Mouse (Mus musculus) mesoderm, embryonic 11.5 days (tissue): Measurements from ENCODE around the gene Cmtm4.

Experiments
- DNase-seq: peaks from one replicate; pipeline ENCODE4 v3.0.0-alpha.2; 2012; ENCODE audit warnings: low read depth, low spot score

Gene Cmtm4

DNA sequence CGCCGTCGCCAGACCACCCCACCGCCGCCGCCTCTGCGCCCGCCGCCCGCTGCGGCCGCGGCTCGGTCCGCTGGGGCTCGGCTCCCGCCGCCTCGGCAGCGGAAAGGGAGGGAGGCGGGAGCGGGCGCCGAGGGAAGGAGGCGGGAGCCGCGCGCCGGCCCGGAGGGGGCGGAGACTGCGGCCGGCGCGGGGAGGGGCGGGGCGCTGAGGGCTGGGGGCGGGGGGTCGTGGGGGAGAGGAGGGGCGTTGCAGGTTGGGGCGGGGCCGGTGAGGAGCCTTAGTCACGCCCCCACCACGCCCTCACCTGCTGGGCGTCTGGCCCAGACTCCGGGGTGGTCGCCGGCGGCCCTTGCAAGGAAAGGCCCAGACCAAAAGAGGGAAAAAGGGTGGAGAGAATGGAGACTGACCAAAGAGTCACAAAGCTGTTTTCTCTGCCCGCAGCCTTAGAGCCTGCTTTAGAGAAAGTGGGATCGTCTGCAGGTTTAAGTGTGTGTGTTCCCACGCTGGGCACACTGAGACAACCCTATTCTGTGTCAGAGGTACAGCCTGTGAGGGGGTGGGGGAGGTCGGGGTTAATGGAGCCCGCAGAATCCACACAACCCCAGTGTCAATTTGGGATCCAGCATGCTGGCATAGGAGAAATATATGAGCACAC, at the start of gene Cmtm4:
Gene Cmtm4 (minus strand): TSS at position 105 of the 655 bp plus-strand sequence.
- DNase-seq, result peak; percentile 66

DNA sequence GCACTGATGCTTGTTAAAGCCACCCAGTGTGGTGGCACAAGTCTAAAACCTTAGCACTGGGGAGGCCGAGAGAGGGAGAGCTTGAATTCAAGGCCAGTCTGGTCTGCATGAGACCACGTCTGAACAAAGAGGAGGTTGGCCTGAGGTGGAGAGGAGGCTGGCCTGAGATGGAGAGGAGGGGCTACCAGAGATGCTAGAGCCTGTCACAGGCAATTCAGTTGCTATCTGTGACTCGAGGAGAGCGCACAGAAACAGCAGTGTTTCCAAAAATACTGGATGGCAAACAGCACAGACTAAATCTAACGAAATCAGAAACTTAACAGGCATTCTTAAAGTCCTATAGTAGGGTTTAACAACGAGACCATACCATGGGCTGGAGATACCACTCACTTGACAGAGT, 49.6 kb upstream of the Cmtm4 start:
- DNase-seq, result no peak

DNA sequence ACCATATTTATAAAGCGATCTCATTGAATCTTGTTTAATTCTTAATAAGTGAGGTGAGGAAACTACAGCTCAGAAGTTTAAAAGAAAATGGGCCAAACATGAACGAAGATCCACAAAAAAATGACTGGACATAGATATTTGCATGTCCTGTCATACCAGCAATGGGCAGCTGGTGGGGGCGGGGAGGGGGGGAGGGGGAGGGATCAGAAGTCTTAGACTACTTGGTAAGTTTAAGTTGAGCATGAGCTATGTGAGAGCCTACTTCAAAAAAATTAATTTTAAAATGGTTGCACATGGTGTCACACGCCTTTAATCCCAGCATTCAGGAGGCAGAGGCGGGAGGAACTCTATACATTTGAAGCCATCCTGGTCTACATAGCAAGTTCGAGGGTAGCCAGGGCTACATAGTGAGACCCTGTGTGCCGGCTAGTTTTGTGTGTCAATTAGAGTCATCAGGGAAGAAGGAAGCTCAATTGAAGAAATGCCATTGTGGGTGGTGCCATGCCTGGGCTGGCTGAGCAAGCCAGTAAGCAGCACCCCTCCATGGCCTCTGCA, 47.6 kb upstream of the Cmtm4 start:
- no peak for DNase-seq

DNA sequence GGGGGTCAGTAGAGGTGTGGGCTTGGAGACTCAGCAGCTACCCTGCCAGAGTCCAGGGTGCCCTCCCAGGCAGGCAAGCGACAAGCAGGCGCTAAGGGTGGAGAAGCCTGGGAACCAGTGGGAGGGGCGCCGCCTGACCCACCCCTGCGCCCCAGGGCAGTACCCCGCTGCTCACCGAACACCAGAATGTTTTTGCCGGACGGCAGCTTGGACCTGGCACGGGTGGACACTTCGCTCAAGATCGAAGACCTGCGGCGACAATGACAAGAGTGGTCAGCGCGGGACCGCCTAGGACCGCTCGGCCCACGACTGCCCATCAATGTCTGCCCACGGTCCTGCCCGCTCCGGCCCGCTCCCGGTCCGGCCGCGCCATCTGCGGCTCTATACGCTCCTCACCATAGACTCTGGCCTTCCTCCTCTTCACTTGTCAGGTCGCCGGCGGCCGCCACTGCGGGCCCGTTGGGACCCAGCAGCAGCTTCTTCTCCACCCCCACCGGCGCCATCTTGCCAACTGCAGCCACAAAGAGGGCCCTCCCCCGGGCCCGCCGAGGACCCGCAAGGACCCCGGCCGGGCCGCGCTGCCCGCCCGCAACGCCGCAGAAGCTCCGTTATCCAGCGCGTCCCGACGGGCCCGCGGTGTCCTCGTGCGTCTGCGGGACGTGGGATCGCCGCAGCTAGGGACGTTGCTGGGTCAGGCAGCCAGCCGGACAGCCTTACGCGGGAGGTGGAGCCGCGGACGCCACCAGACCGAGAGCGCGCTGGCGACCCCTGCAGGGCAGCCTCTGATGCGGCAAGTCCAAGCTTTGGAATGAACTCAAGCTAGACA, 46.9 kb upstream of the Cmtm4 start, which contains the start of gene Dync1li2:
Gene Dync1li2 (minus strand): TSS at position 749 of the 826 bp plus-strand sequence.
- DNase-seq, result peak; percentile 91

DNA sequence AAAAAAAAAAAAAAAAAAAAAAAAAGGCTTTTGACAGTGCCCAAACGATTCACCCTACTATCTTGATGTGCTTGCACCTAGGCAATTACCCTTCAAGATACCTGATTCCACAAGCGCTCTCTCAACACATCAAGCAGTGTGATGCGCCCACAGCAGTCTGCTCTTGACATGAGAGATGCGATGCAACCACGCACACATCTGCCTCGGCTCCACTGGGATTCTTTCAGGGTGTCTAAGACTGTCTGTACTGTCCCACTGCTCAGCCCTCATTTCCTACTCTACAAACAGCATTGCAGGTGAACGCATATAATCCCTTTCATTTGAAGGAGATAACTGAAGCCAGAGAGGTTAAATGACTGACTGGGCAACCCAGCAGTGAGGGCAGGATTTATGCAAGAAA, 46.0 kb upstream of the Cmtm4 start:
- DNase-seq, result no peak

DNA sequence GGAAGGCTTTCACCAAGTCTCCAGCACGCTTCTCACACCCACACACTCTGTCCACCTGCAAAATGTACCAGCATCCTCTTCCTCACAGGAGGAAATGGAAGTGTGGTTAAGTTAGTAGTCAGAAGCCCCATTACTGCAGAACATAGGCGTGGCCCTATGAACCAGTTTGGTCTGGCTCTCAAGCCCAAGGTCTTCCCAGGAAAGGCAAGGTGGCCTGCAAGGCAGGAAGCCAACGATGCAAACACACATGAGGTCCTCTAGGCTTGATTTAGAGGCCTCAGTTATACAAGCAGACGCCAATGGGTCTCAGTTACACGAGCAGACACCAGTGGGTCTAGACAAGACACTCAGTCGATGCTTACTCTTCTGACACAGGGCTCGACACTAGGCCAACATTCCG, 43.9 kb upstream of the Cmtm4 start:
- DNase-seq, result no peak

DNA sequence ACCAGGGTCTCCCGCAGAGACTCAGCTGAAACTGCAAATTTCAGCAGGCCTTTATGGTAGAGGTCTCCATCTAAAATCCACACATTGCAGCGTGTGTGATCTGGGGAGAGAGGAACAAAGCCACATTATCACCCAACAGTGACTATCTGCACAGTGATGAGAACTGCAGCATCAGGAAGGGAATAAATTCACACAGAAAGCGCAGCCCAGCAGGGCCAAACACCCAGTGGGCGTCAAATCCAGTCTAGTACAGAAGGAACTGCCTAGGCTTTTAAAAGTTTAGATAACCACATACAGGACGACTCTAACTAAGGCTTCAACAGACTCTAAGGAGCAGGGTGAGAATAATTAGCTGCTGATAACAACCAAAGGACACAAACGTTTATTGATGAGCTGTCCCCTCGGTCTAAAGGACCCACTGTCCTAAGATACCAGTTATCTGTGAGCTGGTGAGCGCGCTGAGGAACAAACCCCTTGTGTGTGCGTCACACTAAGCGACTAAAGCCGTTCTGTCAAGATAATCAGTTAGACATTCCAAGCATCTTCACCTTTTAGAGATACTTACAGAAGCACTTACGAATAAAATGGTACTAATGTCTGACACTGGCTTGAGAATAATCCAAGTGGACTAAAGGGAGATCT, 42.0 kb upstream of the Cmtm4 start:
- DNase-seq, result no peak

DNA sequence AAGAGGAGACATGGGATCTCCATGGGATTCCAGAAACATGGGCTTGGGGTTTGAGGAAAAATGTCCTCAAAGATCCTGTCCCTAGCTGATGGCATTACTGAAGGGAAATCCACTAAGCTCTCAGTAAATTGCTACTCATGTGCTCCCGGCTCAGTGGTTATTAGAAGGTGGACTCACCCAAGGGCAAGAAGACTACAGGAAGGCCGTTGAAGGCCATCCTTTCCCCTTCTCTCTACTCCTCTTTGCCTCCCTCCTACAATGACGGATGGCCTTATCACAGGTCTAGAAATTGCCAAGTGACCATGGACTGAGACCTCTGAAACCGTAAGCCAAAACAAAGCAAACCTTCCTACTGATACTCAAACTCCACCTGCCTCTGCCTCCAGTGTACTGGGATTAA, 41.0 kb upstream of the Cmtm4 start:
- no peak for DNase-seq

DNA sequence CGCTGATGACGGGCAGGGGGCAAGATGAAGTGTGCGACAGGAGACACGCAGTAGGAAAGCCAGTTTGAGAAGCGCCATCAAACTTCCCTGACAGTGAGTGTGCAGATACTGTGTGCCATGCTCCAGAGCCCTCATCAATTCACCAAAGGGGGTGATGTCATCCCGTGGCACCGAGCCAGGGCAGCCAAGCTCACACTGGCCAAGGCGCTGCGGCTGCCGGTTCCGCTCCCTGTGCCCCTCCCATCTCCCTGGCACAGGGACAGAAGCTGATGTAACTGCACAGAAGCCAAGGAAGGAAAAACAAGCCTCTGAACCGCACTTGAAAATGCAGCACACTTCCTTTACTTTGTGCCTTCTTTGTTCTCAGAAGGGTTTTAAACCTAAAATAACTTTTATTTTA, 40.4 kb upstream of the Cmtm4 start:
- DNase-seq, result no peak

DNA sequence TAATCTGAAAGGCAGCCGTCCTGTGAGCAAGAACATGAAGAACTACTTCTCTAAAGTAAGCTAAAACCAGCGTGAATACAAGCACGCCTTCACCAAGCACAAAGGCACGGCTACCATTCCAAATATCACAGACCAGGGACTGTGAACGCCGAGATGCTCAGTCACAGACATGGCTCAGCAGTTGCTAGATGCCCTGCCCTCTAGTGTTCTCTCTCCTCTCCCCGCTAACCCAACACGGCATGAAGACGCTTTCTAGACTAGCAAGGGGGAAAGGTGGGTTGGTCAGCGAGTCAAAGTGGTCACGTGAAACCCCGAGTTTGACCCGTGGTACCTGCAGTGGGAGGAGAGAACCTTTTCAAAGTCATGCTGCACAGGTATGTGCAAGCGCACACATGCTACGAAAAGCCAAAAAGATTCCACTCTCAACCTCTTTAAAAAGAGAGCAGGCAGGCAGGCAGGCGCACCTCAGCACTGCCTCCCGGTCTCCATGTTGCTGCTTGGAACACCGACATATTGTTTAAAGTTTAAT, 39.3 kb upstream of the Cmtm4 start:
- DNase-seq, result no peak

DNA sequence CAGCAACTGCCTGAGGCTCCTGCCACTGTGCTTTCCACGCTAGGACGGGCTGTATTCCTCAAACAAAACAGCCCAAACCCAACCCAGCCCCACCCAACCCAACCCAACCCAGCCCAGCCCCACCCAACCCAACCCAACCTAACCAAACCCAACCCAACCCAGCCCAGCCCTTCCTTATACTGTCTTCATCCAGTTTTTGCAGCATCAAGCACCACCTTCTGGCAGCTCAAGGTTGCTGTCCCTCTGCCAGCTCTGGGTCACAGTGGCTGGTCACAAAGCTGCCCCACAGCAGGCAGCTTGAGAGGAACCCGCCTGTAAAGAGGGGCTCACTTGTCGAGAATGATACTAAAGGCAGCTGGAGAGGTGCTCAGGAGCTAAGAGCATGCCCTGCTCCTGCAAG, 38.7 kb upstream of the Cmtm4 start:
- DNase-seq, result no peak

DNA sequence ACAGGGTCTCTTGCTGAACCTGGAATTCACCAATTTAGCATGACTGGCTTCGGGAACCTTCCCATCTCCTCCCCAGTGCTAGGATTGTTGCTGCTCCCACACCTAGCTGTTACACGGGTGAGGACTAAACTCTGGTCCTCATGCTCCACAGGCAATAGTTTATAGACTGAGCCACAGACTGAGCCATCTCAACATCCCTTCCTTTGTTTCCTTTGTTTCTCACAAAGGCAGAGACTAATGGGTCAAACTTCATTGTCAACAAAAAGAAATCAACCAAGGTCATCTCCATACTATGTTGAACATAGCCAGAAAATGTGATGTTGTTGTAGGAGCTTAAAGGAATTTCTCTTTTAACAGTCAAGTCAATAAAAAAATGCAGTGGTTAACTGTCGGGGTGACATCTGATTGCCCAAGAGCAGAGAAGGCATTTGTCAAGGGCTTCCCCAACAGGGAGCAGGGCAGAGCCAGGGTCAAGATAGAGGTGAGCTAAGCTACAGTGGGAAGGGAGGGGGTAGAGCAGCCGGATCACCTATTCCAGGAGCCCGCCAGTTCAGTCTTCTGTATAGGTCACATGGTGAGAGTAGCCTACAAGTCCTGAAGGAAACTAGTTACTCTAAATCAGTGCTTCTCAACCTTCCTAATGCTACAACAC, 37.7 kb upstream of the Cmtm4 start:
- DNase-seq, result no peak

DNA sequence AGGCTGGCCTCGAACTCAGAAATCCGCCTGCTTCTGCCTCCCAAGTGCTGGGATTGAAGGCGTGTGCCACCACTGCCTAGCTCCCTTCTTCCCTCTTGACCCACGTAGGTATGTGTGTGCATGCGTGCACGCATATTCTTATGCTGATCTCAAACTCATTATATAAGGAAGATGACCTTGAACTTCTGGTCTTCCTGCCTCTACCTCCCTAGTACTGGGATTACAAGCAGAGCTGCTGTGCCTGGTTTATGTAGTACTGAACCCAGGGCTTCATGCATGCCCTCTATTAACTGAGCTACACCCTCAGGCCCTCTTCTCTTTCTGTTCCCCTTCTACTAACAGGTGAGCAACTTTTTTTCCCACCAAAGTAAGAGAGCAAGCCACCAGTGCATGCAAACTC, 37.0 kb upstream of the Cmtm4 start:
- DNase-seq, result no peak

DNA sequence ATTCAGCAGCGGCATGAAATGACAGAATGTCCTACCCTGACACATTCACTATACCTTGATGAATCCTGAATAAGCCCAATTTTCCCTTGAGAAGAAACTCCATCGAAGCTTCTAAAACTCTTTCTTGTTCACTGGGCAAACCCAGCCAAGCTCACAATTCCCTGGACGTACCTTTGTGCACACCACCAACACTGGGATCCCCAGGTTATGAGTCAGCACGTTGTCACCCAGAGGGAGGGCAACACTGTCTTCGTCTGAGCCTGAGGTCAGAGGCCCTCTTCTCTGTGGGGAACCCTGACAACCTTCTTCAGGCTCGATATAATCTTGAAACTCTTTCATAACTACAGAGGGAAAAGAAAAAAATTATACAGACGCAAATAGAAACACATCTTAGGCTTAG, 34.6 kb upstream of the Cmtm4 start:
- DNase-seq, result no peak

DNA sequence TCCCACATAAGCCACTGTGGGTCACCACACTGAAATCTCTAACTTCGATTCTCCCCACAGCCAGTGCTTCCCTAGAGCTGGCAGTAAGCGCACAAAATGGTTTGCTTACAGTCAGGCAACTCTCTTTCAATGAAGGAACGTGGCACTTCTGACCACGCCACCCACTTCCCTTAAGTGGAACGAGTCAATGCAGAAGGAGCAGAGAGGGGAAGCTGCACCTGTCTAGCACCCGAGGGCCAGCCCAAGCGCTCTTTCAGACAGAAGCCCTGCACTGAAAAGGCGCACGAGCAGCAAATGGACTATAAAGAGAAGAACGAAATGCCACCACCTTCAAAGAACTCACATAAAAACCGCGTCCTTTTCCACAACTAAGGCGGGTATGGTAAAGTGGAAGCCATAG, 32.1 kb upstream of the Cmtm4 start:
- DNase-seq, result no peak

DNA sequence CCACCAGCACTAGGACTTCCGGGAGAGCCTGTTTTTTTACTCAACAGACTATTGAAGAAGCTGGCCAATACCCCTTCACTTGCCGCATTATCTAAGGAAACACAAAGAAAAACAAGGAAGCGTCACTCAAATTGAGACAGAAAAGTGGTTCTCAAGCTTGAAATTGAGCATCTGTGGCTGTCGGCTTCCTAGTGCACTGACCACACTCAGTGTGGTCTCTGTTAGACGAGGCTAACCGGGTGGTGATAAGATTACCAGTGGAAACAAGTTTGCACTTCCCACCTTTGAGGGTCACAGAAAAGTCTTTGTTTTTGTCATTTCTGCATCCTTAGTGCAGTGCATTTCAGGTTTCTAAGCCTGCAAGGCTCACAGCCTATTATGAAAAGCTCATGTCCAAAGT, 26.7 kb upstream of the Cmtm4 start:
- DNase-seq, result no peak

DNA sequence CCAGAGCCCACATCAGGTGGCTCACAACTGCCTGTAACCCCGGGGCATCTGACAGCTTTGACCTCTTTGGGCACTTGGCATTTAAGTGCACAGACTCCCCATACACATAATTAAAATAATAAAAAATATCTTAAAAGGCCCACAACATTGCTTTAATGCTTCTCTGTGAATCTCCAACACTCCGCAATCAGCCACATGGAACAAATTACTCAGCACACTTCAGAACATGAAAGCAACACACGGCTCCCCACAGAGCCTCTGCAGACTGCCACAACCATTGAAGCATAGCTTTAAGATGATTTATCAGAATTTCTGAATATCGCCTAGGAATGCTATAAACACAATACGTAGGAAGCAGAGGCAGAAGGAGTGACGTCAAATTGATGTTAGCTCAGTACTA, 20.4 kb upstream of the Cmtm4 start:
- peak; percentile 17 for DNase-seq

DNA sequence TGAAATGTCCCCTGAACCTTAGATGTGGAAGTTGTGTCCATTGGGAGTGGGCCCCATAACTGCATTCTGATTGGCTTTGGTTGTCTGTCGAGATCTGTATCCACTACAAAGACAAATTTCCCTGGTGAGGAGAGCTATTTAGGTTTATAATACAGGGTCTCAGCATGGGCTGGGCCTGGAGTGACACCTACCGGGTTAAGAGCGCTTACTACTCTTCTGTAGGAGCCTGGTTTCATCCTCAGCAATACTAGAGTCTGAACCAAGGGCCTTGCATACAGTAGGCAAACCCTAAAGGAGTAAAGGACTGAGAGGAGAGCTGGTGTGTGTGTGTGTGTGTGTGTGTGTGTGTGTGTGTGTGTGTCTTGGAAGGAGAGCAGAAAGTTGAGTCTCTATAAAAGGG, 18.6 kb upstream of the Cmtm4 start:
- DNase-seq, result no peak

DNA sequence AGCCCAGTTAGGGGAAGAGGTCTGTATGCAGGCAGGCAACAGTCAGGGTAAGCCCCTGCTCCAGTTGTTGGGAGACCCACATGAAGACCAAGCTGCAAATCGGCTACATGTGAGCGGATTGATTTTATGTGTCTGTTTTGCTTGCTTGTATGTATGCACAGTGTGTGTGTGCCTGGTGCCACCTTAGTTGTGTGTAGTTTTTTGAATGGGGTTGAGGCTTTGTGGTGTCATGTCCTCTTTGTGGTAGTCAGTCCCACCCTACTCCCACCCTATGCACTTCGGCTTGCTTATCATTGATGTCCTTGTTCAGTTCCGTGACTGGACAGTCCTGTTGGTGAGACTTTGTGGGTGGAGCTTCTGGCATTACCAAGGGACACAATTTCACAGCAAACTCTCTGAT, 18.2 kb upstream of the Cmtm4 start:
- no peak for DNase-seq

DNA sequence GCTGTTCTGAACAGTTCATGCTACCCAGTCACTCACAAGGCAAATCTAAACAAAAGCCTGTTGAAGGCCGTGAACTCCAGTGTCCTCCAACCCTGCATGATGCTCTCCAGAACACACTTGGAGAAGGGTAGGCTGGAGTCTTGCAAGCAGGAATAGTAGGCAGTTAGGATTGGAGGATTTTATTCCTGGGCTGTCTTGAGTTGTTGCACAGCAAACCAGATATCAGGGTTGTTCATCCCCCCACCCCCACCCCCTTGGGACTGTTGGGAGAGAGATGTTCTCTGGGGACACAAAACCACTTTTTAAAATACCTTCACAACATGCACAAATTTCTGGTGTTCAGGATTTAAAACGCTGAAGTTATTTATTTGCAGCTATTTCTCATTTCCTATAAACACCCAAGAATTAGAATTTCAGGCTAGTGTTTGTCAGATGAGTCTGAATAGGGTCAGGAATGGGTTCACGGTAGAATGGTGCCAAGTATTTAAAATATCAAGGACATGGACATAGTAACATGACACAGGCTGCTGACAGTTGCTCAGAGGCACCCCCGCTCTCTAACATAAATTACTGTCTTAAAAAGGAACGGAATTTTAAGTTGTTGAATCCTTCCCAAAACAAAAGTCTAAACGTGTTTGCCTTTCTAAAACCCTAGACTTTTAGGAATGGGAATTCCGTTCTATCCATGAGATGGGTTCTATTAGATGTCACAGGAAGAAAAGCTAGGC, 17.4 kb upstream of the Cmtm4 start:
- no peak for DNase-seq

DNA sequence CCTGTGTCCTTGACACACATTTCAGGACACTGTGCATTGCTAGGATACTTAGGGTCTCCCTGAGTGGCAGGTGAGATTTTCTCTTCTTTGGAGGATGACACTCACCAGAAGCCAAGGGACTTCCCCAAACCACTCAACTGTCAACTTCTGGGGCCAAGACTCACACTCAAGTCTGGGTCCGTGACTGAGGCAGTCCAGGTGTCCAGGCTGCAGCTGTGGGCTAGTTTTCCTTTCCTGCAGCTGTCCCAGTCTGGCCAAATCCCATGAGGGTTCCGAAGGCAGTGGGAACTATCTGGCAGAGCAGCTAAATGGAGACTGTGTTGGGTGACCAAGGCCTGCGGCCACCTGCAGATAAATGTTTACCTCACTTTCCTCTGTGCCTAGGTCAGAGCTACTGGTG, 16.4 kb upstream of the Cmtm4 start:
- DNase-seq, result no peak
